Mouse (Mus musculus) neural tube, embryonic 13.5 days (tissue): ENCODE measurements around the gene Adar. TPM values are rescaled to one million over a fixed set of nuclear protein-coding genes. Genes with fewer than 3 reads are reported as not detected.
A peak's percentile ranks its signal among the peaks of the same experiment; 100 is the strongest.

Experiments
- ATAC-seq: fragments of 200-750 bp; cut with Nextera tagmentation; 2 replicates; pipeline ENCODE4 v1.8.0; 2017; ENCODE audit warnings: low read depth, mild to moderate bottlenecking, moderate TSS enrichment, moderate library complexity
- H3K27ac ChIP-seq: fragments of 300-500 bp; sonication (generic); replicated peaks from 2 replicates; pipeline ENCODE4 v1.5.1; 2015; ENCODE audit warnings: moderate library complexity, mild to moderate bottlenecking, inconsistent platforms
- H3K27me3 ChIP-seq: fragments of 300-500 bp; sonication (generic); 2 replicates; pipeline ENCODE4 v1.6.1; 2015; ENCODE audit warnings: mild to moderate bottlenecking, inconsistent platforms
- H3K36me3 ChIP-seq: fragments of 300-500 bp; sonication (generic); 2 replicates; pipeline ENCODE4 v1.6.1; 2015; ENCODE audit warnings: mild to moderate bottlenecking, inconsistent platforms
- H3K4me1 ChIP-seq: fragments of 300-500 bp; sonication (generic); replicated peaks from 2 replicates; pipeline ENCODE4 v1.6.1; 2015; ENCODE audit warnings: inconsistent platforms
- H3K4me2 ChIP-seq: fragments of 300-500 bp; sonication (generic); 2 replicates; pipeline ENCODE4 v1.6.1; 2015; ENCODE audit warnings: inconsistent platforms, mild to moderate bottlenecking, moderate library complexity
- H3K4me3 ChIP-seq: fragments of 300-500 bp; sonication (generic); 2 replicates; pipeline ENCODE4 v1.5.1; 2015; ENCODE audit warnings: mild to moderate bottlenecking, inconsistent platforms
- H3K9ac ChIP-seq: fragments of 300-500 bp; sonication (generic); 2 replicates; pipeline ENCODE4 v1.6.1; 2015; ENCODE audit warnings: moderate library complexity, mild to moderate bottlenecking, inconsistent platforms
- H3K9me3 ChIP-seq: fragments of 300-500 bp; sonication (generic); 2 replicates; pipeline ENCODE4 v1.6.1; 2016; ENCODE audit warnings: inconsistent platforms
- WGBS: fragments of 180-500 bp; shearing (Covaris S2); methylation state at CpG from one replicate; pipeline ENCODE4 v1.1.7; 2015; 5-methylcytosine and 5-hydroxymethylcytosine counted together
- polyA plus RNA-seq: library from polyadenylated mRNA; unstranded; fragments of >200 nt; fragmentation: Nextera tagmentation; extraction: Ambion mirVana; gene quantifications from 2 replicates; pipeline ENCODE4 v1.2.1, GENCODE M21; 2015

Gene Adar
- polyA plus RNA-seq, 1 experiment from 2014 or later = 18.4 TPM

DNA sequence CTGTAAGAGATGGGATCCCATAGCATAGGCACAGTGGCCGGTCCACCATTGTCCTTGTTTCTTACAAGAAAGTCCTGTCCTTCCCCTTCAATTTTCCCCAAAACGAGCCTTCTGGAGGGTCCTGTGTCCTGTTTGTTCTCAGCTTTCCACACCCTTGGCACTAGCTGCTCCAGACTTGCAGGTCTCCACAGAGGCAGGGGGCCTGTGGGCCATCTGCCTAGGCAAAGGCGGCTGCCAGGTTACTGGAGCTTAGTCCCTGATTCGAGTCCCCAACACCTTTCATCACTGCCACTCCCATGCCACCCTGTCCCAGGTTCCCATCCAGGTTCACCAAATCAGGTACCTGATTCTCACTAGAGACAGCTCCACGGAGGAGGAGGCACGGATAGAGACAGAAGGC, 40.5 kb downstream of the Adar start:
- WGBS = 79% methylated on average over 6 of the region's 6 CpGs
- Histone ChIP-seq H3K27ac (no peak overlapping the region), H3K4me3 (no peak overlapping the region), H3K4me1 (peaks cover 29% of the 10 kb centered on the region), H3K36me3 (peaks cover 84% of the 10 kb centered on the region), H3K9ac (no peak overlapping the region), H3K4me2 (no peak overlapping the region), H3K27me3 (no peaks in the 10 kb centered on the region), H3K9me3 (no peaks in the 10 kb centered on the region)
- no peak for ATAC-seq

DNA sequence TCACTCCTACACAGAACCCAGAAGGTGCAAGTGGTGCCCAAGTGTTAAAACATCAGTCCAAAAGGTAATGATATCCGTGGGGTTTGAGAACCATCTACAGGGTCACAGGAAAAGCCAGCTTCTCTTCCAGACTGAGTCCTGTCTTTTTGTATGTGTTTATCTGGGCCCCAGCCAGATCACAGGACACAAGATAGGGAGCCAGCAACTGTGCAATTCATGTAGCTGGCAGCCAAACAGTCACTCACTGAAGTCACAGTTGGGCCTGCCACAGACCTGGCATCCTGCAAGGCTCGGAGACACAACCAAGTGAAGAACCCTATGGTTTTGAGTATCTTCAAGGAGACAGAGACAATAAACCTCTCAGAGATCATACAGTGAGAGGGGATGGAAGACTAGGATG, 43.0 kb downstream of the Adar start:
- no peak overlapping the region for H3K9ac ChIP-seq
- no peak for ATAC-seq
- WGBS = 88% methylated on average over 2 of the region's 2 CpGs
- peak overlapping the region; percentile 52 for H3K4me2 ChIP-seq
- peaks cover 52% of the 10 kb centered on the region for H3K4me1 ChIP-seq
- H3K36me3 ChIP-seq = peaks cover 82% of the 10 kb centered on the region
- no peaks in the 10 kb centered on the region for H3K9me3 ChIP-seq
- no peak overlapping the region for H3K27ac ChIP-seq
- H3K4me3 ChIP-seq = no peak overlapping the region
- no peaks in the 10 kb centered on the region for H3K27me3 ChIP-seq

- peak overlapping the region; percentile 17 for H3K4me3 ChIP-seq
- H3K27ac ChIP-seq = peak overlapping the region; percentile 66
- H3K4me1 ChIP-seq = peaks cover 67% of the 10 kb centered on the region
- peak overlapping the region; percentile 61 for H3K9ac ChIP-seq
- H3K36me3 ChIP-seq = peaks cover 63% of the 10 kb centered on the region
- ATAC-seq = peak; percentile 17; the same call in 1 of the 2 replicates
- 33% methylated on average over 3 of the region's 3 CpGs for WGBS
- peaks cover 2% of the 10 kb centered on the region; the same call in 1 of the 2 replicates for H3K27me3 ChIP-seq
- no peaks in the 10 kb centered on the region for H3K9me3 ChIP-seq
- peak overlapping the region; percentile 52 for H3K4me2 ChIP-seq
These were observed 45.0 kb downstream of the Adar start for GRCm38 (mm10) chr3:89759786-89760185.

- H3K27ac ChIP-seq = peak within 1 kb of the TSS; percentile 92
- peak within 1 kb of the TSS; percentile 71 for H3K4me3 ChIP-seq
- peaks cover 2% of the 10 kb centered on the region; the same call in 1 of the 2 replicates for H3K27me3 ChIP-seq
- peak; percentile 72 for ATAC-seq
- H3K9me3 ChIP-seq = no peaks in the 10 kb centered on the region
- peaks cover 55% of the 10 kb centered on the region for H3K4me1 ChIP-seq
- WGBS = under 1% methylated on average over 36 of the region's 36 CpGs
- H3K4me2 ChIP-seq = peak within 1 kb of the TSS; percentile 62
- H3K9ac ChIP-seq = peak within 1 kb of the TSS; percentile 84
- peaks cover 27% of the 10 kb centered on the region for H3K36me3 ChIP-seq
These were observed 49.4 kb downstream of the Adar start, which contains the start of gene Chrnb2 for GRCm38 (mm10) chr3:89764119-89764724. Gene Chrnb2, minus strand, starts transcription at chr3:89764632.

- H3K9me3 ChIP-seq = no peaks in the 10 kb centered on the region
- H3K27ac ChIP-seq = no peak overlapping the region
- H3K27me3 ChIP-seq = no peaks in the 10 kb centered on the region; the same call in 1 of the 2 replicates
- 78% methylated on average over 7 of the region's 7 CpGs for WGBS
- no peak overlapping the region for H3K4me2 ChIP-seq
- 0 out of 2 replicates have a peak overlapping the region, but pooled peaks have one; percentile 12 for H3K9ac ChIP-seq
- H3K36me3 ChIP-seq = no peaks in the 10 kb centered on the region
- no peak overlapping the region for H3K4me3 ChIP-seq
- no peak for ATAC-seq
- peaks cover 32% of the 10 kb centered on the region for H3K4me1 ChIP-seq
These were observed 54.8 kb downstream of the Adar start for GRCm38 (mm10) chr3:89769584-89769983.

DNA sequence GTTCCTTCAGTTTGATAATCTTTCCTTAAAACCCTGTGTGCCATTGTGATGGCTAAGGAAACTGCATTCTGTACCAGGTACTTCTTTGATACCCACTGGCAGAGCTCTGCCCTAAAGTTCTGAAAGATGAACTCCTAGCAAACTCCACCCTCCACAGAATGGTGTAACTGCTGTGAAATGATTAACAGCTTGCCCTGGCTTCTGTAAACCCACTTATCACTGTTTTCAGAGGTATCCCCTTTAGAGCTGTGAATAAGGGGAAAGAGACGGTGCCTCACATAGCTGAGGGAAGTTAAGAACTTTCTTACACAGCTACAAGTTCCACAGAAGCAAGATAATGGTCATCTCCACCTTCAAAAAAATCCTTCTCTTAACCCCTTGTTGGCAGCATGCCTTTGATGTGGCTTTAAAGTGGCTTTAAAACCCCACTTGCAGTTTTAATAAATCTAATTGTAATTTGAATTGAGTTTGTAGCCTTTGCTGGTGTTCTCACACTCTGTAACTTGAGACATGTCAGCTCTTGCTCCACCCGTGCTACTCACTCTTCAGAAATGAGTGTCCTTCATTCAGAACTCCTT, 55.7 kb downstream of the Adar start:
- H3K27me3 ChIP-seq = no peaks in the 10 kb centered on the region; the same call in 1 of the 2 replicates
- H3K9me3 ChIP-seq = no peaks in the 10 kb centered on the region
- no peak overlapping the region for H3K4me2 ChIP-seq
- WGBS = 63% methylated on average over 2 of the region's 2 CpGs
- H3K36me3 ChIP-seq = no peaks in the 10 kb centered on the region
- no peak overlapping the region for H3K27ac ChIP-seq
- no peak for ATAC-seq
- H3K4me1 ChIP-seq = peaks cover 32% of the 10 kb centered on the region
- H3K9ac ChIP-seq = no peak overlapping the region
- H3K4me3 ChIP-seq = no peak overlapping the region

DNA sequence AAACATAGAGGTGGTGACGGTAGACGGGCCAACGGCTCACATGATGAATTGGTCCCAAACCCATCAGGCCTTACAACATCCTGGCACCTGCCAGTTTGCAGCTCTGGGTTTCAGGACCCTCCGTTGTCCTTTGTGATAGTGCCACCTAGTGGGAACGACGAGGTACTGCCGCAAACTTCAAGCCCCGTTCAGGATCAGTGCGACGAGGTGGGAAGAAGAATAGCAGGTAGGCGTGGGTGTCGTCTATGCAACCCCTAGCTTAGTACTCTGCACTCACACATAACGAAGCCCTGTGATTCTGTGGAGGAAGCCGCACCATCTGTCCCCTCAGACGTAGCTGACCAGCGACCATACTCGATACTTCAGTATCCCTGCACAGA, 57.8 kb downstream of the Adar start:
- H3K27me3 ChIP-seq = no peaks in the 10 kb centered on the region
- peak overlapping the region; percentile 89 for H3K4me2 ChIP-seq
- no peaks in the 10 kb centered on the region for H3K9me3 ChIP-seq
- peak overlapping the region; percentile 98 for H3K27ac ChIP-seq
- H3K4me1 ChIP-seq = peaks cover 38% of the 10 kb centered on the region
- 1% methylated on average over 17 of the region's 17 CpGs for WGBS
- peak; percentile 86 for ATAC-seq
- H3K36me3 ChIP-seq = peaks cover 17% of the 10 kb centered on the region
- peak overlapping the region; percentile 96 for H3K4me3 ChIP-seq
- H3K9ac ChIP-seq = peak overlapping the region; percentile 99

DNA sequence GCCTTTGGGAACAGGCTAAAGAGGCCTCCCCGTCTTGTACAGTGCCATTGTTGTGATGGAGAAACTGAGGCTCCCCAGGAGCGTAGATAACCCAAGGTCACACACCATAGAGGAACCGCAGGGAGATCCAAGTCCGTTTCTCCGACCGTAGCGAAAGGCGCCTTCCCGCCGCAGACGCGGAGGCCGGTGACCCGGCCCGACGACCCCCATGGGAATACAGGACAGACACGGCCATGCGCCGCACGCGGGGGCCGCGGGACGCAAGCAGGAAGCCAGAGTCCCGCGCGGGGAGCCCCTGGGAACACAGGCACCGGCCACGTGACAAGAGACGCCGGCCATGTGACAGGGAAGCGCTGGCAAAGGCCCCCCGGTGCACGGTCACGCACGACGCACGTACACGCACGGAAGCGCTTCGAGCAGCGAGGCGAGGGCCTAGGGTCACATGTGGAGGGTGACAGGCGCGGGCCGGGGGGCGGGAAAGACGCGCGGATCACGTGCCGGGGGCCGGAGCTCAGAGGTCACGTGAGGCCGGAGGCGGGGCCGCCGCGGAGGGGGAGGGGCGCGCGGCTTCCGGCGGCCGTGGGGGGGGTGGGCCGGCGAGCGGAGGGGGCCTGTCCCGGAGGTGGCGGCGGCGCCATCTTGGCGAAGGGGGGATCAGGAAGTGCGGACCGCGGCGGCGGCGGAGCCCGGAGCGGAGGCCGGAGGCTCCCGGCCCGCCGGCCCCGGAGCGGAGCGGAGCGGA, 58.3 kb downstream of the Adar start, which contains the start of gene Ube2q1:
Gene Ube2q1 (plus strand): TSS at position 649 of the 742 bp plus-strand sequence.
- Histone ChIP-seq H3K4me2 (peak within 1 kb of the TSS; percentile 89), H3K4me3 (peak within 1 kb of the TSS; percentile 96), H3K9me3 (no peaks in the 10 kb centered on the region), H3K27me3 (no peaks in the 10 kb centered on the region), H3K4me1 (peaks cover 38% of the 10 kb centered on the region), H3K9ac (peak within 1 kb of the TSS; percentile 99), H3K36me3 (peaks cover 23% of the 10 kb centered on the region), H3K27ac (peak within 1 kb of the TSS; percentile 98)
- WGBS = 2% methylated on average over 81 of the region's 90 CpGs
- ATAC-seq = peak; percentile 97

DNA sequence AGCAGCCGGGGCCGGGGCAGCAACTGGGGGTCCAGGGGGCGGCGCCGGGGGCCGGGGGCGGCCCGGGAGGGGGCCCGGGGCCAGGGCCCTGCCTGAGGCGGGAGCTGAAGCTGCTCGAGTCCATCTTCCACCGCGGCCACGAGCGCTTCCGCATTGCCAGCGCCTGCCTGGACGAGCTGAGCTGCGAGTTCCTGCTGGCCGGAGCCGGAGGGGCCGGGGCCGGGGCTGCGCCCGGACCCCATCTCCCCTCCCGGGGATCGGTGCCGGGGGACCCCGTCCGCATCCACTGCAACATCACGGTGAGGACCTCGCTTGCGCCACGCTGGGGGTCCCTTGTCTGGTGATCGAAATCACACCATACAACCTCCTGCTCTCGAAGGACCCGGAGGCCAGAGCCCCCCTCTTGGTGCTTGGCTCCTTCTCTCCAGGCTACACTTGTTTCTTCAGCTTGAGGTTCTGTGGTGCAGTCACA, 59.0 kb downstream of the Adar start:
- WGBS = 2% methylated on average over 30 of the region's 37 CpGs
- ATAC-seq = no peak

DNA sequence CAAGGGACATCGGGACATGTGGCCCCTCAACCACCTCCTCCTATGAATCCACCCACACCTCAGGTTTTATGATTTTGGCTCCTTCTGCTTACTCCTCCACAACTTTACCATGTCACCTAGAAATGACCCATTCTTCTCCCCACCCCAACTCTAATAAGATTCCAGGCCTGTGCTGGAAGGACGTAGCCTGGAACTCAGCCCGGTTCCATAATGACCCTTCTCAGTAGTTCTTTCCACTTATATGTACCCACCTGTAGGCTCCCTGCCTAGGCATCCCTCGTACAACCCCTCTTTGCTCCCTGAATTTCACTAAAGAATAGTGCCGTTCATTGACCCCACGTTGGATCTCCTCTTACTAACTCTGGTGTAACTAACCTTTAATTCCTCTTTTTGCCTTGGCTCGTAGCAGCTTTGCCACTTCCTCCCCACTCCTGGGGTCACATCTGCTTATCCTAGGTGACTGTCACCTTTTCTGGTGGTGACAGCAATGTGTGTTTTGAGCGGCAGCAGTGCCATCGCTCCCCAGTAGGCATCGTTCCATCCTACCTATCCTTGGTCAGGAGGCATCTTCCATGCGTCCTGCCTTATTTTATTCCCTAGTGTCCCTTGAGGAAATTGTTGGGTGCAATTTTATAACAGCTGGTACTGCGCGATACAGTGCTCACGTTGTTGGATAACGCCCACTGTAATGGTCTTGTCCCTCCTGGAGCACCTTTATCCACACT, 59.6 kb downstream of the Adar start:
- H3K4me1 ChIP-seq = peaks cover 38% of the 10 kb centered on the region
- H3K36me3 ChIP-seq = peaks cover 35% of the 10 kb centered on the region
- H3K27me3 ChIP-seq = no peaks in the 10 kb centered on the region
- peak overlapping the region; percentile 89 for H3K4me2 ChIP-seq
- H3K27ac ChIP-seq = peak overlapping the region; percentile 98; the same call in 1 of the 2 replicates
- 51% methylated on average over 15 of the region's 15 CpGs for WGBS
- H3K9ac ChIP-seq = peak overlapping the region; percentile 99
- ATAC-seq = no peak
- H3K9me3 ChIP-seq = no peaks in the 10 kb centered on the region
- peak overlapping the region; percentile 96 for H3K4me3 ChIP-seq

More for the DNA sequence above, 59.0 kb downstream of the Adar start:
- Histone ChIP-seq H3K36me3 (peaks cover 29% of the 10 kb centered on the region), H3K4me3 (peak overlapping the region; percentile 96), H3K27ac (peak overlapping the region; percentile 98), H3K4me2 (peak overlapping the region; percentile 89), H3K27me3 (no peaks in the 10 kb centered on the region), H3K9me3 (no peaks in the 10 kb centered on the region), H3K4me1 (peaks cover 38% of the 10 kb centered on the region), H3K9ac (peak overlapping the region; percentile 99)

GRCm38 (mm10) chr3:89776001-89776400, 61.2 kb downstream of the Adar start:
- H3K27me3 ChIP-seq = no peaks in the 10 kb centered on the region
- no peak overlapping the region for H3K27ac ChIP-seq
- H3K4me1 ChIP-seq = peaks cover 36% of the 10 kb centered on the region
- no peaks in the 10 kb centered on the region for H3K9me3 ChIP-seq
- peaks cover 51% of the 10 kb centered on the region for H3K36me3 ChIP-seq
- WGBS = 84% methylated on average over 4 of the region's 4 CpGs
- peak overlapping the region; percentile 89; the same call in 1 of the 2 replicates for H3K4me2 ChIP-seq
- ATAC-seq = no peak
- no peak overlapping the region for H3K4me3 ChIP-seq
- no peak overlapping the region; the same call in 1 of the 2 replicates for H3K9ac ChIP-seq
